Mouse (Mus musculus) adrenal gland, postnatal 14 days (tissue): ENCODE measurements at regions not wholly inside any gene's neighbourhood (a gene's known extent, or its start where the extent isn't known, plus 50 kb on each side); places are given as distances from the start of the nearest gene placed in this dataset.
A peak's percentile ranks its signal among the peaks of the same experiment; 100 is the strongest.

Experiments used
- DNase-seq: peaks from one replicate; pipeline ENCODE4 v3.0.0; 2021; ENCODE audit warnings: mixed read lengths

DNA sequence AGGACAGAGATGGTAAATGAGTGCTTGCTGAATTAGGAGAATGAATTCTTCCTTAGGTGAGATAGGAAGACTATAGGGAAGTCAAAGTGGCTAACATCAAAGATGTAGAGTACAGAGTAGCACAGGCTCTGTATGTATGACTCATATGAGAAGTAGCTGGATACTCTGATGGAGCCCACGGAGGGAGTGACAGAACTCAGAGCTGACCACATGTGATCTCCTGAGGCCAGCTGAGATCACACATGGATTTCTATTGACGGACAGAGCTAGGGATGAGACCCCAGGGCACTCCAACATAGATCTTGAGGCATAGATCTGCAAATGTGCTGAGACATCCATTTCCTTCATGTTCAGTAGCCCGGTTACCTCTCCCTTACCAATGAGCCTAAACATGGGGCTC lies 66.0 kb downstream of the Cops8 start:
- no peak for DNase-seq

DNA sequence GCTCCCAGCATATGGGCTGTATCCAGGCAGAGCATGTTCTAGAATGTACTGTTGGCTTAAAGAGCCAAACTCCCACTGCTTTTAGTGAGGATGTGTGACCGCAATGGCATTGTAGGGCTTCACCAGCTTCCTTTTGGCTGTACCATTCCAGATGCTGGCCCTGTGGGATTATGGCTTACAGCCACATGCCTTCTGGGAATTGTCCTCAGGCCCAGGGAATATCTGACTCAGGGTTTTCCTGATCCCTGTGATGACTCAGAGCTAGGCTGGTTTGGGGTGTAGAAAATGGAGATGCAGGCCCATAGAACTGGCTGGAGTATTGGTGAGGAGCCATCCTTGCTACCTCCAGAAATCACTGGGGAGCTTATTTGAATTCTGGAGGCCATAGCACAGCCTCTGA lies 66.5 kb downstream of the Cops8 start:
- no peak for DNase-seq

DNA sequence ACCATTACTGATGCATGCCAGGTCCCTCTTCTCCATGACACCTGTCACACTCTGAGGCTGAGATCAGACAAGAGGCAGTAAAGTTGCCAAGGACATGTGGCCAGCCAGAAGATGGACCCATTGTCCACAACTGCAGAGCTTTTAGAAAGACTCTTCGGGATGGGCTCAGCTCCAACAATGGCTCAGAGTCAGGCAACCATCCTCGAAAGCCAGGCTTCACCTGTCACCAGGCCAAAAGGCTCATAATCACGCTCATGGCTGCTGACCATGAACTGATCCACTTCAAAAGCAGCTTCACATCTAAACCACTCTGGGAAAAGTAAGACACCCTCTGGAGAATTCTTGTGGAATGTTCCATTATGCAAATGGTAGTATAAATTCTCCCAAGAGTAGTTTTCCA lies 67.6 kb downstream of the Cops8 start:
- DNase-seq = peak; percentile 35

DNA sequence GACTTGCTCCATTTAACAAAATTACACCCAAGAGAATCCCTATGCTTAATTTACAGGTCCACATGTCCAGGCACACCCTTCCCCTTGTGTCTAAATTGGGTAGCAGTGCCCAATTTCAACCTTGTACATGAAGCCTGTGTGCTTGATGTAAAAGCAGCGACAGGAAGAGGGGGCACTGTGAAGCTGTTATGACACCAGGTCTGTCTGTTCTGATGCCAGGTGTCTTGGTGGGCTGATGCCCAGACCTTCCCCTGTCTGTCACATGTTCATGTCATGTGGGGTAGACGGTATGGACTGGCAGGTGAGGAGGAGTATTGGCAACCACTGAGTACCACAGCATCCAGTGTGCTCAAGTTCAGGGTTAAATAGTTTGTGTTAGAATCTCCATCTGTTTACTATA lies 71.0 kb downstream of the Cops8 start:
- DNase-seq = no peak

DNA sequence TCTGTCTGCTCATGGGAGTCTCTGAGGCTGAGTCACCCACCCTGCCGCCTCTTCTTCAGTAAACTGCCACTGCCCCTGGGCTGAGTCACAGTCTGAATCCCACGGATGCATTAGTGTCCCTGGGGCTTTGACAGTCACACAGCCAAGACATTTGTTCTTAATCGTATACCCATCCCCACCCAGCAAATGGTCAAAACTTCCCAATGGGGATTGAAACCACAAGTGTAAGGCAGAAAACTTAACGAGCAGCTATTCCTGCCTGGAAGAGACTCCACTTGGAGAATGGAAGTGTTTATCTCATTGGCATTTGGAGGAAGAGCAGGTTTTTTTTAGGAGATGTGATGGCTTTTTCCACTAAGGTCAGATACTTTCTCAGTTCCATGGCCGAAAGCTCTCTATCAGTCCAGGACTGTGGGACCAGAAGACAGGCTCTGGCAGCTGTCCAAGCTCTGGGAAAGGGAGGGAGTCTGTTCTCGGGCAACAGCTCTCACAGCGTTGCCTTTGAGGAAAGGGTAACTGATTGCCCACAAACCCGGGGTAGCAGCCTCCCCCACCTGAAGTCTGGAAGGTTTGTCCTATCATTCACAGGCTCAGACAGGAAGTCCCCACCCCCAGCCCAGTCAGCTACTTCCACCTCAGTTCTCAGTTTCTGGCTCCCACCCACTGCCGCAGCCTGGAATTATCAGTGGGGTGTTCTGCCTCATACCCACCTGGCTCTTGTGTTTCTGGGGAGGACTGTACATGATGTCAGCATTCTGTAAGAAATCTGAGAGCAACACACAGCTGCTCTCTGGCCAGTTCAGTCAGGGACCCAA lies 73.6 kb downstream of the Cops8 start:
- peak; percentile 83 for DNase-seq

DNA sequence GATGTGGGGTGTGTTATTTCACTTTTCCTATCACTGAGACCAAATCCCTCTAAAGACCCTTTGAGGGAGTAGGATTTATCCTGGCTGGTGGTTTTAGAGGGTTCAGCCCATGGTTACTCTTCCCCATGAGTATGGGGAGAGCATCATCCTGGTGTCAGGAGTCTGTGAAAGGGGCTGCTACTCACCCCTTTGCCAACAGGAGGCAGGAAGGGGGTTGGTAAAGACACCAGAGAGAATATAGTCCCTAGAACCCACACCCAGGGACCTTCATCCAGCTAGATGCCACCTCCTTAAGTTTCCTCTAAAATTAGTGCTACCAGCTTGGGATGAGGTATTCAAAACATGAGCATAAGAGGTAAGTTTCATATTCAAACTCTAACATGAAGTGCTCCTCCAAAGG lies 74.4 kb downstream of the Cops8 start:
- no peak for DNase-seq

DNA sequence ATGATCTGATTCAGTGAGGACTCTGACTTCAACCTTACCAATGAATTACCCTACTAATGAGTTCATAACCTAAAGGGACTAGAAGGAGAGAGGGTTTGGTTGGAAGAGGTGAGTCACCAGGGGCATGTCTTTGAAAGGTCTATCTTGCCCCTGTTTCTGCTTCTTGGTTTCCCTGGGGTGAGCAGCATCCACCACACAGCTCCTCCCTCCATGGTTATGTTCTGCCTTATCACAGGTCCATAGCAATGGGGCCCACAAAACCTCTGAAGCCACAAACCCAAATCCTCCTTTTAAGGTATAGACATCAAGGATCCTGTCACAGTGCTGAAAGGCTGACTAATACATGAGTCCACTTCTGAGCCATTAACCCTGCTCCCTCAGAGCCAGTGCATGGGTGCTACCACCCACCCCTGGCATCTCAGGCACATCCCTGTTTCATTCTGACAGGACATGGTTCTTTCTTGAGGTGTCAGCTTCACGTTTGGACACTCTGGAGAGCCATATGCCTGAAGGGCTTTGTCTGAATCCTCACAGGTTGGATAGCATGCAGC lies 74.9 kb downstream of the Cops8 start:
- DNase-seq = no peak

DNA sequence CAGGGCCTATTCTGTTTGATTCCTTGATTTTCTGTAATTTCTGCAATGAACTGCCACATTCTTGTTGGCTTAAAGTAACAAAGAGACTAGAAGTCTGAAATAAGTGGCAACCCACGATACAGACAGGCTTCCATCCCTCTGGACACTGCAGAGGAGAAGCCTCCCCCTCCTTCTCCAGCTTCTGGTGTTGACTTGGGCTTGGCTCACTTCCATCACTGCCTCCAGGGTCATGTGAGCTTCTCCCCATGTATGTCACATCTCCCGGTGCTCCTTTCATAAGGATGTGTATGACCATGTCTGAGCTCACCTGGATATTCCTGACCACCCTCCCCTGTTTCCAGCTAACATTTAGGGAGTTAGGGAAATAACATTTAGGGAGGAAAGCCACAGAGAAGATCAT lies 75.6 kb downstream of the Cops8 start:
- DNase-seq = peak; percentile 39

DNA sequence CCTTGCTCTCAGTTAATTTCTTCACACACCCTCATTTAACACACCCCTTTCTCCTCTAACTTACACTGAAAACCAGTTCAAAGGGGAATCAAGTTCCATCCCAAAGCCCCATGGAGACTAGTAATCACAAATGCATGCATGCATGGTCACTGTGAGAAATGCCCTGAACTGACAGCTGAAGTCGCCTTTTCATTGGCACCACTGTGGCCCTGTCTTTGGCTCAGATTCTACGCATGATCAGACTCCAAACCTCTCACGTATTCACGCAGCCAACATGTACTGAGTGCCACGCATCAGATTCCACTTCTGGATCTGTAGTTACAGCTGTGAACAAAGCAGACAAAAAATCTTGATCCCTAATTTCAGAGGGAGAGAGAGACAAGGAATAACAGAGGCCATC lies 85.3 kb downstream of the Cops8 start:
- DNase-seq = no peak

DNA sequence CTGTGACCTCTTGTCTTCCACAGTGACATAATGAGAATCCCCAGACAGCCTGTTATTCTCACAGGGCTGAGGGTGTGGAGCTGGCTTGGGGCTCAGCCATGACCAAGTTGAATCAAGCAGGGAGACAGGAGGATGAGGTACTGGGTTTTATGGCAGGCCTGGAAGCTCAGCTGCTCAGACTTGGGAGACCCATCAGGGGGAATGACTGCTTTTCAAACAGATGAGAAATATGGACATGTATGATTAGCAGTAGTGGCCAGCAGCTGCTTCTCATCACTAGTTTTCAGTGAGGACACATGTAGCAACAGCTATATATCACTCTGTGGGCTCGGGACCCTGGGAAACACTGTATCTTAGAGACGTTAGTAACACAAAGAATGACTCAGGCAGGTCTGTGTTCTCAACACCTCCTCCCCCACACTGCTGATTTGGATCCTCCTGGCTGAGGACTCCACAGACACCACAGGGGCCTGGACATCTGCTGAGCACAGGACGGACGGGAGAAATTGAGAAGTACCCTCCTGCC lies 87.9 kb downstream of the Cops8 start:
- DNase-seq = peak; percentile 48

DNA sequence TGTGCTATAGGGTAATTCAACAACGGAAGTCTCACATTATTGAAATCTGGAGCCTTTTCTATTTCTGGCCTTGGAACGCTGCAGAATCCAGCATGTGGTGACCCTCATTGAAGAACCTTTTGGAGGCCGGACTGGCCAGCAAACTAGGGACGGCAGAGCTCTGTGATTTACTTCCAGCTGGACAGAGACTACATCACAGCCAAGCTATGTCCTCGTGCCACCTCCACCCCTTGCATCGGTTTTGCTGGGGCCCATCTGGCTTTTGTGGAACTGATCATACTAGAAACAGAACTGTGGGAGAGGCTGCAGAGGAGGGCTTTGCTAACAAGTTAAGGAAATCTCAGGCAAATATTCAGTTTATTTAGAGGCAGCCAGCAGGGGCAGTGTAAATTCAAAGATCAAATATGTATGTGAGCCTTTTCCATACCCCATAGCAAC lies 88.4 kb downstream of the Cops8 start:
- DNase-seq = peak; percentile 32

DNA sequence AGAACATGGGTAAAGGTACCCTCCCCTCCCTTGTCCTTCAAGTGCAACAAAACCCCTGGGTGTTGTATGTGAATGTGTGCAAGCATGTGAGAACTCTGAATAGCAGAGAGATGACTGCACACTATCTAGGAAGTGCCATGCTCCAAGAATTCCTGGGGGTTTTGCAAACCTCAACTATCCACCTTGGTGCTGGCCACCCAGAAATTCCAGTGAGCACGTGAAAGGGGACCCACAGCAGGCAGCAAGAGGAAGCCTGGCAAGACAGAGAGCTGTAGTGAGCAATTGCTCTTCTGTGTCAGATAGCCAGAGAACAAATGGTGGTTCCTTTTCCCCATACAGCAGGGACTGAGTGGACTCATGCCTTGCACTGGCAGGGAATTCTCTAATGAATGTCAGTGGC lies 90.1 kb downstream of the Cops8 start:
- no peak for DNase-seq

DNA sequence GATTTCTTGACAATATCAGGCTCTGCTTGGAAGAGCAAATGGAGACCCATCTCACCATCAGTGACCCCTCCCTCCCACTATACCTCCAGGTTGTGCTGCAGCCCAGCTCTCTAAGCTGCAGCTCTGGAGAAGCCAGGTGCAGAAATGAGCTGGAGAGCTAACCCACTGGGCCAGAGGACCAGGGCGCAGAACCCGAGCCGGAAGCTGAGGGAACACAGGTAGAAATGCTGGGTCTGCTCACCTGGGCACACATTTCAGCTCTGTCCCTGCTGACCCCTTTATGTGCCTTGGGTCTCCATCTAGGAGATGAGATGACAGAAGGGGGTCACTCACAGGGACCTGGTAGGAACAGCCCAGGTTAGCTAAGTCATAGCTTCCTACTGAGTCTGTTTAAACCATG lies 92.0 kb downstream of the Cops8 start:
- DNase-seq = no peak

DNA sequence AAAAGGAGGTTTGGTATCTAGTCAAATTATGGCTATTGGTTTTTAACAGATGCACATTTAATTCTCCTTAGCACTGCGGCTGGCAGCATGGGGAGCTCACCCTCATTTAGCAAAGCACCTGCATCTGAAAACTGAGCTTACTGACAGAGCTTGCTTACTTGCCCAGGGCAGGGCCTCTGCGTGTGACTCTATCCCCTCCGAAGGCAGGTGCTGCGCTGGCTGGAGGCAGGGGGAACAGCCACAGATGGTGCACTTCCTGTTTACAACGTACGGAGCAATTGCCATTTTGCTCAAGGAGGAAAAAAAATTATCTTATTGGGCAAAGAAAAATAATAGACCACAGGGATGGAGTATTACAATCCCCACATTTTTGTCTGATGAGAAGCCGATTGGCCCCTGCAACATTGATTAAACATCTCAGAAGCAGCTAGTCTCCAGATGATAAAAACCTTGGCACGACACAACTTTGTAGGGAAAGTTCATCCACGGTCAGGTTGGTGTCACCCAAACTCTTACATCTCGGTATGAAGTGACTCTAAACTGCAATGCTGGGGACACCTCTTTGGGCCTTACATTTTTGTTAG lies 92.5 kb downstream of the Cops8 start:
- DNase-seq = no peak

DNA sequence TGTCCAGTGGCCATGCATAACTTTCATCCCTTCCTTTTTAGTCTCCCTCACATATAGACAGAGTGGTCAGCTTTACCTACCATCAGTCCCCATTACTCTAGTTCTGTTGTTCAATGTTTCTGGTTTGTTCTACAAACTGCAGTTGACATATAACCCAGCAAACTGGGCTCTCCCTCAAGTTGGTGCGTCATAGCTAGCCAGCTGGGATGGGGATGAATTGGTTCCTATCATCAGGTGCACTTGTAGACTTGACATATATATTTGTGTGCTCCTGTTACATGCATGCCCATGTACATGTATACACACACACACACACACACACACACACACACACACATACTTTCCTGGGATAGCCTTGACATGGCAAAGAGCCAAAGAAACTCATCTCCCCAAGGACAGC lies 93.2 kb downstream of the Cops8 start:
- DNase-seq = peak; percentile 39

DNA sequence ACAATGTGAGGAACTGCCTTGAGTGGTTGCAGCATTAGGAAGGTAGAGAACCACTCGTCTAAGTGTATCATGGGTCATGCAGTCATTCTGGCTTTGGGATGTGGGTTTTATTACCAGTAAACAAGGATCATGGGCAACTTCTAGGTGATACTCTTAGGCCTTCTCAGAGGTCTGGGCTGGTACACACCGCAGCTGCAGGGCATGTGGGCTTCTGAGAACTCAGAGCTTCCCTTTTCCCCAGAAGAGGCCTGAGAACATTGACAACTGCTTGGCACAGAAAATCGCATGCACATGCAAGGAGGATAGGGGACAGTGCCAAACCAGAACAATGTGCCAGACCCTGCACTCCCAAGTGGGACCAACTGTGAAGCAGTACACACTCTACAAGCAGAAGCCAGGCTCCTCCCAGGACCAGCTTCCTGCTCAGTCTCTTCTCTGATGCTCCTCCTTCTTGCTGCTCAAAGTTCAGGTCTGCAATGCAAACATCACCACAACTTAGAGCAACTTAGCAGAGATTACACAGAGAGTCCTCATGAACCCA lies 94.3 kb downstream of the Cops8 start:
- no peak for DNase-seq

DNA sequence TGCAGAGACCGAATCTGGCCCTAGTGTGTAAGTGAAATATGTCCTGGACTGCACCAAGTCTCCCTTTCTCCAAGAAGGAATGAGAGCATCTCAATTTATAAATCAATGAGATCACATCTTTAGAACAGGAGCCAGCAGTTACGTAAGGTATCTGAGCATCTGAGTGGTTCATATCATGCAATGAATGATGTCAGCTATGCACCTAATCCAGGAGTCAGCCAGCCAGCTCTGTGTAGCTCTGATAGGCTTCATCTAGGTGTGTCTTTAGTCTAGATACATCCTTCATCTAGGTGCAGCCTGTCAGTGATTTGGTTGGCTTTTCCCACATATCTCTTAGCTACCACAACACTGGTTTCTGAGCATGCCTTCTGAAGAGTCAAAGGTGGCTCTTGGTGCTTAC lies 95.8 kb downstream of the Cops8 start:
- no peak for DNase-seq

DNA sequence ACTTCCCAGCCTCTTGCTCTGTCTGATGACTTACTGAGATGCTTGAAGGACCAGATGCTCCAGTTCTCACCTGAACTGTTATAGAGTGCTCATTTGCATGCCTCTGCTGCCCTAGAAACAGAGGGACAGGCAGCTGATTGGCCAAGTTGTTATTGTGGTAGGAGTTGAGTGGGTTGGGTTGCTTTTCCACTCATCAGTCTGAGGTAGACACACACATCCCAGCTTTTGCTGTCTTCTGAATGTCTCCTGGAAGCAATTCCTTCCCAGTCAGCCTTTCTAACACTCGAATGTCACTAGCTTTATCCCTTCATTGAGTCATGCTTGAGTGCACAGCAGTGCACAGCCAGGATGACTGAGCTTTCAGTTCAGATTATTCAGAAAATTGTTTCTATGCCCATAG lies 99.0 kb downstream of the Cops8 start:
- no peak for DNase-seq

DNA sequence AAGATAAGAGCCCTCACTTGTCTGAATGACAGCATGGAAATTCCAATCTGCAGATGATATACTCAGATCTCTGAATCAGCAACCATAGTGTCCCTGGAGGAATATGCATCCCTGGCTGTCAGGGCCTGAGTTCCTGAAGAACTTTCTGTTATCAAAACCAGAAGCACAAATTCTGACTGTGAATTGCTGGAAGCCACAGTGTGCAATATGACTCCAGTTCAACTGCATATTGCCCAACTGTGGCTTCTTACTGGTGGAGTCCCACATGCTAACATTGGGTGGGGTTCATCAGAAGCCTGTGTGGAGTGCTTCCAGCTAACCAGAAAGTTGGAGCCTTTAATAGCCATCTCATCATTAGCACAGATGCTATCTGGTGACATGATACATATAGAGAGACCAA lies 103.6 kb downstream of the Cops8 start:
- no peak for DNase-seq

DNA sequence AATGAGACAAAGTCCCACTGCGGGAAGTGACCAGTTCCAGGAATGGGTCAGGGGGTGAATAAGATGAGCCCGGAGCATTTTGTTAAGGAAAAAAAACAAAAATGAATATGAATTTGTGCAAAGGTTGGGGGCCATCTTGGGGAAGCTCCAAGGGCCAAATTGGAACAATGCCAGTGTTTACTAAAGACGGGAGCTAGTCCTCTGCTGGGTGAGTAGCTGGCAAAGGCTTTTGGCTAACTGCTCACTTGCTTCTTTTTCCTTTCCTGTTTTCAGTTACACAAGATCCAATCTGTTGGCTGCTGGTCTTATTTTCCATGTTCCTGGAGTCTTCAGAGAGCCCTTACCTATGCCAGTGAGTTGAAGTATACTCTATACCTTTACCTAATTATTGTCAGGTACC lies 107.0 kb downstream of the Cops8 start:
- DNase-seq = no peak

DNA sequence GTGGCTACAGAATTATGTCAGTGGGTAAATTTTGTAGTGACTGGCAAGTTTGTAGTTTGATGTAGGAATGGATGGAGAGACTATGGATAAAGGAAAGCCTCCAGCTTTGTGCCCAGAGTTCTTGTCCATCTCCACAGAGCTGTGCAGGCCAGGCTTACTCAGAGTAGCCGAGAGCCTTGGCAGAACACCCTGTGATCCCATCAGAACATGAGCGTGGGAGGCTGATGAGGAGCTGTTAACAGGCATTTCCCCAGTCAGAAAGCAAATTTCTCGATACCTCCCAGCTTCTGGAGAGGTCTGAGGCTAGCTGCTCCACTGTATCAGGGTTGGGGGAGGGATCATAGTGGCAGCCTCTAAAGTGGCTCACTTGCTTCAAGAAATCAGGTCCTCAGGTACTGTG lies 107.8 kb downstream of the Cops8 start:
- no peak for DNase-seq

DNA sequence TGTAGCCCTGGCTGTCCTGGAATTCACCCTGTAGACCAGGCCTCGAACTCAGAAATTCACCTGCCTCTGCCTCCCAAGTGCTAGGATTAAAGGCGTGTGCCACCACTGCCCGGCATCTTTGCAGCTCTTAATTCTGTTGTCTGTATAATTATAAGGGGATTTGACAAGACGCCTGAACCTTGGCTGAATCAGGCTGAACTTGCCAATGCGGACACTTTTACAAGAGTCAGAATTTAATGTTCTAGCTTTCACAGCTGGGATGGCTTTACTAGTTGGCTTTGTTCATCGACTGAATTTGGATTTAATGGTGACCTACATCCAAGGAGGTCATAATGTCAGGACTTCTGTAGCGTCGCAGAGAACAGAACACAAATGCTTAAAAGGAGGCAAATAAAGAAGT lies 108.3 kb downstream of the Cops8 start:
- DNase-seq = no peak
